33 mouse cellular contexts compared by ENCODE assay signal in genomic region chr4:94747338-94747737, GRCm38 (mm10). TPM values are rescaled to one million over a fixed set of nuclear protein-coding genes. Genes with fewer than 3 reads are reported as not detected.
DNase-seq lines count a peak whose midpoint lies in the region; ATAC-seq and TF ChIP-seq lines count a peak whose summit lies in the region.
"Had no signal": no experiment of that assay in that cellular context is flagged by ENCODE, and none has a peak within 500 bp of the region (broad histone marks: within the 10 kb centered on the region; RNA-seq: fewer than 3 reads in every experiment).

No protein-coding gene starts in this region.

- no peak overlapping the region; the same call in 1 of the 2 replicates for H3K9ac ChIP-seq in heart, embryonic 14.5 days (ENCODE audit: low read length)
- no peak overlapping the region for H3K9ac ChIP-seq in heart, embryonic 12.5 days
- H3K9ac ChIP-seq: embryonic facial prominence, embryonic 12.5 days; limb, embryonic 12.5 days; liver, embryonic 15.5 days; lung, embryonic 15.5 days had no signal

- H3K4me3 ChIP-seq in heart, embryonic 14.5 days (ENCODE audit: control insufficient read depth in 1 of 2, insufficient read depth in 1 of 2, low read depth in 1 of 2, low read length in 2 of 2), result no peak overlapping the region
- H3K4me3 ChIP-seq in heart, embryonic 12.5 days, result no peak overlapping the region
- no peak overlapping the region for H3K4me3 ChIP-seq in kidney, adult 2 months (ENCODE audit: insufficient read depth, low read depth, low read length)
- no peak overlapping the region for H3K4me3 ChIP-seq in cortical plate, adult 2 months (ENCODE audit: insufficient read depth, low read length)
- H3K4me3 ChIP-seq: embryonic facial prominence, embryonic 12.5 days; limb, embryonic 12.5 days; liver, embryonic 15.5 days; lung, embryonic 15.5 days had no signal

- no peaks in the 10 kb centered on the region for H3K27me3 ChIP-seq in heart, embryonic 14.5 days (ENCODE audit: control insufficient read depth, insufficient read depth, low read length)
- no peaks in the 10 kb centered on the region for H3K27me3 ChIP-seq in heart, embryonic 12.5 days (replicated peaks)
- no peaks in the 10 kb centered on the region for H3K27me3 ChIP-seq in kidney, adult 2 months (replicated peaks; ENCODE audit: control insufficient read depth, insufficient read depth, low read length)
- H3K27me3 ChIP-seq: embryonic facial prominence, embryonic 12.5 days; limb, embryonic 12.5 days; liver, embryonic 15.5 days; lung, embryonic 15.5 days had no signal

- TF ChIP-seq POLR2A in kidney, adult 2 months (IDR thresholded peaks at IDR 0.05; ENCODE audit: low read depth, low read length), result no peak
- TF ChIP-seq POLR2A in cortical plate, adult 2 months (IDR thresholded peaks at IDR 0.05; ENCODE audit: extremely low read depth, insufficient read depth, low read length), result no peak

- peak; percentile 16 for DNase-seq in gastrocnemius, postnatal 14 days
- no peak for DNase-seq in gastrocnemius, postnatal 10 days
- DNase-seq in kidney, adult 2 months, result no peak
- no peak for DNase-seq in kidney, adult 9 months
- DNase-seq in ovary, postnatal 36 days (ENCODE audit: low spot score), result no peak
- DNase-seq: adrenal gland, postnatal 10 days; cerebellum, adult 11 months; cerebellum, adult 9-10 months; cerebellum, postnatal 36 days; embryo, embryonic 11 days; kidney, adult 18-20 months; kidney, postnatal 4 days; layer of hippocampus, adult 9-11 months; lung, postnatal 36 days; right cerebral cortex, adult 18-20 months; thymus, adult 18-20 months; thymus, postnatal 25 days had no signal

- H3K36me3 ChIP-seq in heart, embryonic 14.5 days (ENCODE audit: control insufficient read depth, insufficient read depth, low read length), result no peaks in the 10 kb centered on the region
- H3K36me3 ChIP-seq in heart, embryonic 12.5 days, result no peaks in the 10 kb centered on the region
- no peaks in the 10 kb centered on the region for H3K36me3 ChIP-seq in kidney, adult 2 months (ENCODE audit: control insufficient read depth, insufficient read depth, low read length)
- H3K36me3 ChIP-seq: embryonic facial prominence, embryonic 12.5 days; limb, embryonic 12.5 days; liver, embryonic 15.5 days; lung, embryonic 15.5 days had no signal

- ATAC-seq in heart, embryonic 14.5 days (ENCODE audit: insufficient number of reproducible peaks, insufficient read depth, low FRiP score, low read depth), result no peak
- no peak for ATAC-seq in heart, embryonic 12.5 days (ENCODE audit: insufficient number of reproducible peaks, low FRiP score)
- ATAC-seq: forebrain, embryonic 16.5 days; hindbrain, embryonic 16.5 days; midbrain, embryonic 16.5 days; Patski had no signal

- H3K4me2 ChIP-seq in heart, embryonic 14.5 days (ENCODE audit: low read length), result 0 out of 2 replicates have a peak overlapping the region, but pooled peaks have one; percentile 4
- no peak overlapping the region for H3K4me2 ChIP-seq in heart, embryonic 12.5 days
- H3K4me2 ChIP-seq: embryonic facial prominence, embryonic 12.5 days; limb, embryonic 12.5 days; liver, embryonic 15.5 days; lung, embryonic 15.5 days; midbrain, embryonic 11.5 days had no signal

- intact Hi-C loops in gastrocnemius, postnatal 14 days (cut with DNase I; ENCODE audit: low total_unique reads), result no loop called here

- peaks cover 16 to 35% of the 10 kb centered on the region in 2 experiments for H3K4me1 ChIP-seq in heart, embryonic 14.5 days (ENCODE audit: control insufficient read depth in 2 of 2, insufficient read depth in 2 of 2, low read length in 2 of 2)
- H3K4me1 ChIP-seq in heart, embryonic 12.5 days (replicated peaks), result peaks cover 39% of the 10 kb centered on the region
- no peaks in the 10 kb centered on the region for H3K4me1 ChIP-seq in kidney, adult 2 months (ENCODE audit: control insufficient read depth, insufficient read depth, low read length)
- H3K4me1 ChIP-seq in cortical plate, adult 2 months (ENCODE audit: control insufficient read depth, insufficient read depth, low read length), result no peaks in the 10 kb centered on the region
- H3K4me1 ChIP-seq: embryonic facial prominence, embryonic 12.5 days; limb, embryonic 12.5 days; liver, embryonic 15.5 days had no signal

- TF ChIP-seq CTCF in kidney, adult 2 months (conservative IDR thresholded peaks at IDR 0.05; ENCODE audit: insufficient read depth, insufficient read length, low read depth, low read length), result no peak
- TF ChIP-seq CTCF in cortical plate, adult 2 months (IDR thresholded peaks at IDR 0.05; ENCODE audit: extremely low read depth, insufficient read depth, low read length), result no peak

- 70% methylated on average over 3 of the region's 3 CpGs for WGBS in heart, embryonic 14.5 days
- WGBS in heart, embryonic 12.5 days, result 77% methylated on average over 3 of the region's 3 CpGs
- WGBS in kidney, adult 2 months, result 81% methylated on average over 3 of the region's 3 CpGs

- no peaks in the 10 kb centered on the region for H3K9me3 ChIP-seq in heart, embryonic 14.5 days (ENCODE audit: control insufficient read depth, low read length)
- H3K9me3 ChIP-seq in heart, embryonic 12.5 days (replicated peaks), result no peaks in the 10 kb centered on the region
- H3K9me3 ChIP-seq: embryonic facial prominence, embryonic 12.5 days; limb, embryonic 12.5 days; liver, embryonic 15.5 days; lung, embryonic 15.5 days had no signal

- H3K27ac ChIP-seq in heart, embryonic 14.5 days (replicated peaks in 1 of 2; ENCODE audit: control insufficient read depth in 1 of 2, insufficient read depth in 1 of 2, low read depth in 2 of 2, low read length in 2 of 2), result peak overlapping the region; percentile 18 to 88; a peak in 3 of 4 replicates
- no peak overlapping the region for H3K27ac ChIP-seq in heart, embryonic 12.5 days (ENCODE audit: poor library complexity, severe bottlenecking)
- peak overlapping the region; percentile 38; the same call in 1 of the 2 replicates for H3K27ac ChIP-seq in kidney, adult 2 months (ENCODE audit: insufficient read depth, low read depth, low read length)
- H3K27ac ChIP-seq in cortical plate, adult 2 months (ENCODE audit: insufficient read depth, low read length), result peak overlapping the region; percentile 40; the same call in 1 of the 2 replicates
- H3K27ac ChIP-seq: embryonic facial prominence, embryonic 12.5 days; kidney, postnatal 0 days; limb, embryonic 12.5 days; liver, embryonic 15.5 days; stomach, postnatal 0 days had no signal

RNA-seq across cellular contexts. Expression of gene Tek, which starts 8.2 kb away (rescaled TPM):
- total RNA-seq in gastrocnemius, postnatal 14 days (2021), result 10 to 100 TPM; 22.5 to 25.3 TPM
- total RNA-seq in gastrocnemius, postnatal 10 days (2021), result 10 to 100 TPM; 24.3 to 30.9 TPM
- polyA plus RNA-seq in heart, embryonic 14.5 days (2014; fragmentation: Nextera tagmentation; extraction: Ambion mirVana), result 56.8 and 57.7 TPM in 2 replicates
- 66.6 and 70.6 TPM in 2 replicates for polyA plus RNA-seq in heart, embryonic 12.5 days (2016; fragmentation: Nextera tagmentation; extraction: Ambion mirVana)
- 15.9 and 21.6 TPM in 2 replicates for polyA plus RNA-seq in kidney, adult 2 months (2012; rRNA removed)
- polyA plus RNA-seq in cortical plate, adult 2 months (2012; rRNA removed), result 10.4 and 11.4 TPM in 2 replicates
- total RNA-seq: megakaryocyte, adult 5-6 weeks; neutrophil, adult 5-6 weeks had no signal
- polyA plus RNA-seq: Patski had no signal
